Mouse (Mus musculus): Measurements from ENCODE around the gene Gm29564. TPM values are rescaled to one million over a fixed set of nuclear protein-coding genes. Genes with fewer than 3 reads are reported as not detected.

The Gm29564 gene
- polyA plus RNA-seq (2014; fragmentation: Illumina TruSeq; extraction: RNeasy Lipid Tissue Mini Kit (QIAGEN cat#74804); ENCODE audit: low read depth, low replicate concordance) = not detected

GRCm38 (mm10) chrY:78212693-78213092 is at the start of gene Gm29564:
TSS of gene Gm29564 (plus strand) at chrY:78212993.

Other genes with a start within 250 kb of the Gm29564 start
- not detected for gene Gm20867, start 249.8 kb upstream of the Gm29564 start, polyA plus RNA-seq (2014; fragmentation: Illumina TruSeq; extraction: RNeasy Lipid Tissue Mini Kit (QIAGEN cat#74804); ENCODE audit: low read depth, low replicate concordance)

Data from liver, adult 10 weeks (tissue).